Mouse (Mus musculus): ENCODE results near the gene Tamm41.
A peak's percentile ranks its signal among the peaks of the same experiment; 100 is the strongest.

Gene Tamm41

GRCm38 (mm10) chr6:114970895-114971294, 66.8 kb downstream of the Tamm41 start:
- no peak for DNase-seq (ENCODE audit: low spot score)

DNA sequence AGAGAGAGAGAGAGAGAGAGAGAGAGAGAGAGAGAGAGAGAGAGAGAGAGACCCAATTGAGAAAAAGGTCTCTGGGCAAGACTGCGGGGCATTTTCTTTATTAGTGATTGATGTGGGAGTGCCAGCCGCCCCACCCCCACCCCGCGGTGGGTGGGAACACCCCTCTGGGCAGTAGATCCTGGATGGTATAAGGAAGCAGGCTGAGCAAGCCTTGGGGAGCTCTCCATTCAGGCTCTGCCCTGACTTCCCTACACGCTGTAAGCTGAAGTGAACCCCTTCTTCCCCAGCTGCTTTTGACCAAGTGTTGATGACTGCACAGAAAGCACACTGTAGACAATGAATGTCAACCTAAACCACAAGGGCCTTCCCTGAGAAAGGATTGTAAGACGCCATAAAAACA, 67.3 kb downstream of the Tamm41 start:
- no peak for DNase-seq (ENCODE audit: low spot score)

DNA sequence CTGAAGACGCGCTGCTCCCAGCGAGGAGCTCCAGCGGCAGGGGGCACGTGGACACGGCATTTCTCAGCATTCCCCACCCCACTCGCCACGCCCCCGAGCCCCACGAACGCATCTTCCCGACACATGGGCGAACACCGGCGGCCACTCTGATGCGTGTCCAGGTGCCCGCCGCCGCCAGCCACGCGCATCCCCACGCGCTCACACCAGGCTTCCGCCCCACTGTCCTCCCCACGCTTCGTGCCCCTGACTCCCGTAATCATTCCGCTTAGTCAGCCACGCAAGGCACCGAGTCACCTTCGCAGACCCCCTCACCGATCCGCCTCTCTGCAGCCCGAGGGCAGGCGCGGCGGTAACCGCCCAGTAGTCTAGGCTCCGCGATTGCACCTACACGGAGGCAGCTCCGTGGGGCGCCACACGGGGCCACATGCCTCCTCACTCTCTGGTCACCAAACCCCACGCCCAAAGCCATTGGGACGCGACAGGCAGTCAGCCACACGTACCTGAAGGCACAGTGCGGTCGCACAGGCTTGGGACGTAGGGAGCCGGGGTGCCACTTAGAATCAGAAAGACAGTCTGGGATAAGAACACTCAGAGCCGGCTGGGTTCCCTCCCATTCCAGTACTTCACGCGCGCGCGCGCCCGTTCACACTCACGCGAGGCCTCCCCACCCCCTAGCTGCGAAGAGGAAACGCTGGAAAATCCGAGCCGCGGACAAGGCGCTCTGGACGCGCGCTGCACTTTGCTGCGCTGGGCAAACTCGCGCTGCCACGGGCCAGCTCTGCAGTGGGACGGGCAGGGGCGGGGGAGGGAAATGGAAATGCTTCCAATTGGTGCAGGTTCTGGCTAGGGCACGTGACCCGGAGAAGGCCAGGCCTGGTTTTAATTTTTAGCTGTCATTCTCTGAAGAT, 68.2 kb downstream of the Tamm41 start, which contains the start of gene Vgll4:
Gene Vgll4, minus strand, starts transcription at position 782 of the 908 bp plus-strand sequence.
- peak; percentile 52 for DNase-seq (ENCODE audit: low spot score)

GRCm38 (mm10) chr6:114968361-114969212, 69.1 kb downstream of the Tamm41 start:
- DNase-seq (ENCODE audit: low spot score) = peak; percentile 76

- no peak for DNase-seq (ENCODE audit: low spot score)
Observed at GRCm38 (mm10) chr6:114967623-114968022, 70.1 kb downstream of the Tamm41 start.

GRCm38 (mm10) chr6:114966396-114967154, 71.1 kb downstream of the Tamm41 start:
- DNase-seq (ENCODE audit: low spot score) = no peak

DNA sequence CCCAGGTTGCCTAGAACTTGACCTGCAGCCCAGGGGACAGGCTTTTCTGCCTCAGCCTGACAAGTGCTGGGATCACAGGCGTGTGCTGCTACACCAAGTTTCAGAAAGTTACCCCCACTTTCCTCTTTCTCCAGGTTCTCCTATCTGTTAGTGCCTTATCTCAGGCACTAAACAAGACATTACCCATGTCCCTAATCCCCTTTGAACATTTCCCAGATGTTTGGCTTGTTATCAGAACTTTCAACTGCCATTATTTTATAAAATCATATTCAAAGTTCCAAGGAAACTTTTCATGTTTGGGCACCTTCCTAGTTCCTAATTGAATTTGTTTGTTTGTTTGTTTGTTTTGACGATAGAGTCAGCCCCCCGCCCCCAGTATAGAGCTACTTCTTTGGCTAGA, 71.9 kb downstream of the Tamm41 start:
- DNase-seq (ENCODE audit: low spot score) = no peak

DNA sequence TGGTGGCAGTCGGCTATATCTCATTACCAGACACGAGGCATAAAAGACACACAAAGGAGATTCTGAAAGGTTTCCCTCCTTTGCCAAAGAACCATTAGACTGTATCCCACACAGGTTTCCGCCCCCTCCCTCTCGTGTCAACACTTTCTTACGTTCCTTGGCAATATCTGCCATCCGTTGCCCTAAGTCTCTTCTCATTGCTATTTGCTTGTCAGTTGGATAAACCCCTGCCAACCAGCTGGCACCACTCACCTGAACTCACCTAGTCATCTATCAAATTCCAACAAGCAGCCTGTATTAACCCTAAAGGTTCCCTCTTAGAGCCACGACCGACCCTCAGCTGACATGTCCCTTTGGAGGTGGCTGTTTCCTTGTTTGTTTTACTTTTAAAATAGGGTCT, 72.3 kb downstream of the Tamm41 start:
- DNase-seq (ENCODE audit: low spot score) = no peak

DNA sequence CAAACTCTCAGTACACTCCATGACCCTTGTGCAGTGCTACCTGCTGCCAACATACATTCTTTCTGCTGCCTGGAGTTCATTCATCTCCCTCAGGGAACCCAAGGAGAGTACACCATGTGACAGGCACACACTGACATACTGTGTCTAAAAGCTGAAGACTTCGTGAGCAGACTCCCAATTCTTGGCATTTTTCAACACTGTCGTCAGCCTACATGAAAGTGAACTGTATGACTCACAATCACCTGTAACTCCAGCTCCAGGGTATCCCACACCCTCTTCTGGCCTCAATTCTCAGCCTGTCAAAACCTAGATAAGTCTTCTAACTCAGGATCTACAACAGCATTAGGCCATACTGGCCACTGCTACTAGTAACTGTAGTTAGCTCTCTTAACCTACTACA, 73.4 kb downstream of the Tamm41 start:
- DNase-seq (ENCODE audit: low spot score) = no peak

GRCm38 (mm10) chr6:114963636-114964035, 74.0 kb downstream of the Tamm41 start:
- no peak for DNase-seq (ENCODE audit: low spot score)

DNA sequence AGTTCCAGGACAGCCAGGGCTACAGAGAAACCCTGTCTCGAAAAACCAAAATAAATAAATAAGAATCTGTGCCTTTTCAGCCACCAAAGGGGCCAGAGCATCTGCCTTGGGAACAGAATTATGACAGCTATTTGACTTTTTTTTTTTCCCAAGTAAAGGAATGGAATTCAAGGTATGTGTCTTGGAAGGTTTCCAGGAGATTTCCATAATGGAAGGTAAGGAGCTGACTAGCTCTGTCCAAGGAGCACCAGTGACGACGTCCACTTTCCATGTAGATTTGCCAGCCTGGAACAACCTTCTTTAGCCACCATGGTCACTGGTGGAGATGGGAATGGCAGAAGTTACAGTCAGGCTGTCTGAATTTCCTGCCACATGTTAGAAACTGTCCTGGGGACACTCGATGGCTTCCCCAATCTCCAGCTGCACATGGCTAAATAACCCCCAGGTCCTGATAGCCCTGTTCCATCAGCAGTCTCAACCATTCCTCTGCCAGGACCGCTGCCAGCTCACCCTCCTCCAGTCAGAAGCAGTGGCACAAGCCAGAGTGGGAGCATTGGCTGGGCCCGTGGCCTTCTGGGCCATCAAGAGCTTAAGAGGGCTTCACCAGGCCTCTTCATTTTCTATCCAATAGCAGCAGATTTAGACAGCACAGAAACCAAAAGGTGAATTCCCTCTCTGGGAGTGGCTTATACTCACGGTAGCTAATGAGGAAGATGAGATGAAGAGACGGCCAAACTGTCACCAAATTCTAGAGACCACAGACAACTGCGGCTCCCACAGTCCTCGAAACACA, 76.2 kb downstream of the Tamm41 start:
- no peak for DNase-seq (ENCODE audit: low spot score)

DNA sequence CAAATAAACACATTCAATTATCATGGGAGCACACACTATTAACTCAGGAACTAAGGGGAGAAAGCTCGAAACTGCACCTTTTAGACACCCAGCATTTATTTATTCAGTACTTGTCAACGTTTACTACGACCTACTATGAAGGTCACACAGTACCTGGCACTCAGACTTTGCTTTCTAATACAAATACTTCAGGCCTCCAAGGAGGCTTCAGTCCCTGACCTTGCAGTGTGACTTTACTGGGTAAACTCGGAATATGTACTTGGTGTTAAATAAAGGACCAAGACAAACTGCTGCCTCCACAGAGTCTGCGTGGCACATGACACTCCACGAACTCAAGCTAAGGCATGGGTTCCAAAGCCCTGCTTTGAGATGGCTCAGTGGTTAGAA, 78.7 kb downstream of the Tamm41 start:
- no peak for DNase-seq (ENCODE audit: low spot score)

- no peak for DNase-seq (ENCODE audit: low spot score)
Observed at GRCm38 (mm10) chr6:114958249-114959011, 79.2 kb downstream of the Tamm41 start.

DNA sequence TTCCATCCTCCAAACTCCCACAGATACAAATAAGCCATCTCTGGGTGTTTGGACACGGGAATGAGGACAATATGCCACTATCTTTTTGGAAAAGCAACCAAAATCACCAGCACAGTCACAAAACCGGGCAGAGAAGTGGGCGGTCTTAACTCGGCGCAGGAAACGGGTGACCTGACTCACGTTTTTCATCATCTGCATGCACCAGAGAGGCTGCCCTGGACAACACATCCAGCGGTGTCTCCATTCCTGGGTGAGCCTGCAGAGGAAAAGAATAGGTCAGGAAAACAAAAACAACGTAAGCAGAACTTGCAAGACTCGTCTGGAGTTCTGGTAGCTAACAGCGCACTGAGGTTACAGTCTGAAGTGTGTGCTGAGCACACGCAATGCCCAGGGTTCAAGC, 79.9 kb downstream of the Tamm41 start:
- DNase-seq (ENCODE audit: low spot score) = no peak

- DNase-seq (ENCODE audit: low spot score) = no peak
Observed at GRCm38 (mm10) chr6:114954496-114954895, 83.2 kb downstream of the Tamm41 start.

Data from ovary, postnatal 14 days (tissue).